Mouse (Mus musculus): ENCODE results near the gene Ube2d2b. TPM values are rescaled to one million over a fixed set of nuclear protein-coding genes. Genes with fewer than 3 reads are reported as not detected.

The Ube2d2b gene
- total RNA-seq (2021): not detected

DNA sequence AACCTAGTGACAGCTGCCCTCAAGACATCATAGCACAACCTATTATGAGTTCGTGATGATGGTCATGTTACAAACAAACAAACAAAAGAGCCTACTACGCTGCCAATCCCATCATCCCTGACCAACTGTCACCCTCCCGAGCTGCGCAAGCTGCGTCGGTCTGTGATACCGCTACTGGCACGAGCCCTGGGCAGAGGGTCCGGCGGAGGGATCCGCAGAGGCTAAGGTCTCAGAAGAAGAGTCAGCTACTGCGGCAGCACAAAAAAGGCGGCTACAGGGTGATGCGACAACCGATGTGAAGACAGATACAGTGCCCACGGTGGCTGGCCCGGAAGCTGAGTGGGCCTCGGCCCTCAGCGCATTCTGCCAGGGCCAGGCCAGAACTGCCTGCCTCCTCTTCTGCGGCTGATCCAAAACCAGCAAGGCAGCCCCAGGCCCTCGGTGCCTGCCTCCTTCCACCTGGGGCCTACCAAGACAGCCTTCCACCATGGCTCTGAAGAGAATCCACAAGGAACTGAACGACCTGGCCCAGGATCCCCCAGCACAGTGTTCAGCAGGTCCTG, at the start of gene Ube2d2b:
TSS of gene Ube2d2b (plus strand) at position 102 of the 563 bp plus-strand sequence.
- DNase-seq (ENCODE audit: extremely low spot score in 1 of 2, low spot score in 1 of 2): no peak

DNA sequence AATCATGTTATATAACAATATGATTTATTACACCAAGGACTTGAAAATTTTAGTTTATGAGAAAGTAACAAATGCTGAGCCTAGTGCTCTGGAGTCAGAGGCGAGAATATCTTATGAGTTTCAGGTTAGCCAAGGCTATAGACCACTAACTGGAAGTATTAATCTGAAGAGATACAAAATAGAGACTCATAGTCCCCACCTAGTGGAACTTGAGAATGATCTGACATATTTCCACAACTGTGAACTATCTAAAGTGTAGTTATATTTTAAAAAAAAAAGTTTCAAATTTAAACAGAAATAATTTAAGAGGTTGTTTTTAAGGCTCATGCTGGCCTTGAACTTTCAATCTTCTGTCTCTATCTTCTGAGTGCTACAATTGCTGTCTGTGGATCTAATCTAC, 47.5 kb upstream of the Ube2d2b start:
- no peak for DNase-seq (ENCODE audit: extremely low spot score in 1 of 2, low spot score in 1 of 2)

DNA sequence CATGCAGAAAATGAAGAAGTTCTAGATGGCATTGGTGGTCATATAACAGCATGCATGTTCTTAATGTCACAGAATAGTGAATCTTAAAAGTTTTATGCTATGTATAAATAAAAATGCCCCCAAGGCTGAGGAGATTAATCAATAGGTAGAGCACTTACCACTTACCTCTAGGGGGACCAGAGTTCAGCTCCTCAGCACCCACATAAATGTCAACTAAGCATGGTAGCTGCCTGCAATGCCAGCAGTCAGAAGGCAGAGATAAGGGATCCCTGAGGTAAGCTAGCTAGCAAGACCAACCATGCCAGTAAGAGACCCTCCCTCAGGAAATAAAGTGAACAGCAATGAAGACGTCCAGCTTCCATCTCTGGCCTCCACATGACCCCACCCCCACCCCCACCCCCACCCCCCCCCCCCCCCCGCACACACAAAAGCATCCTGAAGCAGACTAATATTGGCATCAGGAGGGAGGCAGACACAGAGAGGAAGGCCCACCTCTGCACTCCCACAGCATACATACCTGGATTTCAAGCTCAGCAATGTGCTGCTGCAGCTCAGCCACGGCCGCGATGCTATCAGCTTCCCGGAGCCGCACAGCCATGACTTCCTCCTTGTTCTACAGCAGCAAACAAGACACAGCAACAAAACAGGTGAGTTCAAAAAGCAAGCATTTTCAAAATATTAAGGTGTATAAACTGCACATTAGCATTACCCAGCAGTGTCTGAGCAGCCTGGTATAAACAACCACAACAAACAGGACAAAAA, 42.0 kb upstream of the Ube2d2b start:
- DNase-seq (ENCODE audit: extremely low spot score in 1 of 2, low spot score in 1 of 2): no peak

DNA sequence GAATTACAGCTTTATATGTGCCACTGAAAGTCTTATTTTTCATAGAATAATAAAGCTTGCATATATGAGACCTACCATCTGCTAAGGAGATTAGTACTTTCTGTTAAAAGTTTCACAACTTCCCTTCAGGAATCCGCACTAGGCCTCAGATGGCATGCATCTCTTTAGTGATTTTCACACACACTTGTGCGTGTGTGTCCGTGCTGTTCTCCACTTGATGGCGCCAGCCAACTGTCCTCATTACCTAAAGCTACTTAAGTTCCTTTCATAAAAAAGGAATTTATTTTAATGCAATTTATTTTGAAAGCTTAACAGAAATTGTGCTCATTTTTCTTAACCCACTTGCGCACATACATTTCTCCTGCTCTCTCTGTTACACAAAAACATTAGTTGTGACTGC, 40.4 kb upstream of the Ube2d2b start:
- peak in 1 of 2 experiments; percentile 9 for DNase-seq (ENCODE audit: extremely low spot score in 1 of 2, low spot score in 1 of 2)

DNA sequence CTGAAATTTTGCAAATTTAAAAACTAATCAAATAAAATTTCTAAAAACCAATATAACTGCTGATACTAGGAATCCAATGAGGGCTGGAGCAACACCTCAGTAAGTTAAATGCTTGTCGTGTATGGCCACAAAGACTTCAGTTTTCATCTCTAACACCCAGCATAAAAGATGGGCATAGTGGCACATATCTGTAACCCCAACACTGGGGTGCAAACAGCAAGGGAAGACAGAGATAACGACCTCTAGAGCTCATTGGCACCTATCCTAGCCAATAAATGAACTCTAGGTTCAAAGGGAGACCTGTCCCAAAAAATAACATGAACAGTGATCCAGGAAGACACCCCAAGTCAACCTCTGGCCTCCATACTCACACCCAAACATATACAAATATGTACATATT, 37.9 kb upstream of the Ube2d2b start:
- no peak for DNase-seq (ENCODE audit: extremely low spot score in 1 of 2, low spot score in 1 of 2)

DNA sequence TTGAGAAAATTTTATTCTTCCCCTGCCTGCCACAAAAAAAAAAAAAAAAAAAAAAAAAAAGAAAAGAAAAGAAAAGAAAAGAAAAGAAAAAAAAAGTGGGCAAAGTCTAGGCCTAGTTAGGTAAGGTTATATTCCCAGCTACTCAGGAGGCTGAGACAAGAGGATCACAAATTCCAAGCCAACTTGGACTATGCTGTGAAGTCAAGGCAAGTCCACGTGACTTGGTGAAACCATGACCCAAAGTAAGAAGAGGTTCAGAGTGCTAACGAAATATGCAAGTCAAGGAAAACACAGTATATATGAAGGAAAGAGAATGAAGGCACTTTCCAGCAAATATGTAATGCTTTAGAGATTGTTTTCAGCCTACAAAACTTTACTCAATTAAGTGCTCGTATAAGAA, 37.4 kb upstream of the Ube2d2b start:
- no peak for DNase-seq (ENCODE audit: extremely low spot score in 1 of 2, low spot score in 1 of 2)

DNA sequence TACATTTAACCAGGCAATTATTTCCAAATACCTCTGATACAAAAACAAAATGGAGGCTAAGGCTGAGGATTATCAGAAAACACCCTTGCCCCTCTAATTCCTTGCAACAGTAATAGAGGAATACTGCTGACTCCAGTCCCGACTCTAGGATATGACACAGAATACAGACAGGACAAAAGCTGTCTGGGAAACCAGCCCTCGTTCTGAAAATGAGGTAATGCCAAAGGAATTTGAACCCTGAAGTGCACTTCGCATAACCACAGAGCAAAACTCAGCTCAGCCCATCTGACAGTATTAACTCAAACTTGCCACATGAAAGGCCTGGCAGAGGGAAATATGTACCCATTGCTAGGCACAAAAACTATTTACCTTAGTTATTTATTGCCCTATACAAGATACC, 36.6 kb upstream of the Ube2d2b start:
- no peak for DNase-seq (ENCODE audit: extremely low spot score in 1 of 2, low spot score in 1 of 2)

DNA sequence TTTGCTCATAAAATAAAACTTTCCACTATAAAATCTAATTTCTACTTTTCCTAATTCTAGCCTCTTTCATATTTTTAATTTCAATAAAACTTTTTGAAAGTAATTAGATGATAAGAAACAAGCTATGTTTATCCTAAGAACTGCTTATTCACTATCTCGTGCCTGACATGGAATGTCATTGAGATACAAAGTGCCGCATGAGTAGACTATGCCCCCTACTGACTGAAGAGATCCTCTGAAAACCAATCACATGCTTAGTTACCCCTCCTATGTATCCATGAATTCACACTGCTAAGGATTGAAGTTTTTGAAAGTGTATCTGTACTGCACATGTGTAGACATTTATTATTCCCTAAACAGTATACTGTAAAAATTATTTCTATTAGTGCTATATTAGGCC, 36.0 kb upstream of the Ube2d2b start:
- DNase-seq (ENCODE audit: extremely low spot score in 1 of 2, low spot score in 1 of 2): no peak

DNA sequence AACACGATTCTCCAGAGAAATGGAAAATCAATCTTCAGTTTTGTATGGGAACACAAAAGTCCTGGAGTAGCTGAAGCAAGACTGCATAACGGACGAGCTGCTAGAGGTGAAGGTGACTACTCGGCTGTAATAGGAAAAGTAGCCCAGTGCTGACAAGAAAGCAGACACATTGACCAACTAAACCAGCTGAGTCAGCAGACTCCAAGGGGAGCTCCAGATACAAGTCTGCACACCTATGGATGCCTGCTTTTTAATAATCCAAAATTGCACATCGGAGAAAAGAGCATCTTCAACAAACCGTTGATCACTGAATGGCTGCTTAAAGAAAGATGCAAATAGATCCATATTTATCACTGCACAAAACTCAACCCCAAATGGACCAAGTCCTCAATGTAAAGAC, 31.6 kb upstream of the Ube2d2b start:
- DNase-seq (ENCODE audit: extremely low spot score in 1 of 2, low spot score in 1 of 2): no peak

DNA sequence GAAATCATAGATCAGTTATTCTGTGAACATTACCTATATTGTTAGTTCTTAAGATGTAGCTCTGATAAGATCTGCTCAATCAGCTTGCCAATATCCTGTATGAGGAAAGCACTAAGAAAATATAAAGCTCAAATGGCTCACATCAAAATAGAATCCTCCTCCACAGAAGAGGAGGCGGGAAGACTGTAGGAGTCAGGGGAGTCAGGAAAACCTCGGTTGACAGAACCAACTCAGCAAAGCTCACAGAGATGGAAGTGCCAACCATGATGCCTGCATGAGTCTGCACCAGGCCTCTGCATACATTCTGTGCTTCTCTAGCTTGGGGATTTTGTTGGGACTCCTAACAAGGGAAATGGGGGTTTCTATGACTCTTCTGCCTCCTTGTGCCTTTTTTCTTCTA, 28.7 kb upstream of the Ube2d2b start:
- DNase-seq (ENCODE audit: extremely low spot score in 1 of 2, low spot score in 1 of 2): no peak

DNA sequence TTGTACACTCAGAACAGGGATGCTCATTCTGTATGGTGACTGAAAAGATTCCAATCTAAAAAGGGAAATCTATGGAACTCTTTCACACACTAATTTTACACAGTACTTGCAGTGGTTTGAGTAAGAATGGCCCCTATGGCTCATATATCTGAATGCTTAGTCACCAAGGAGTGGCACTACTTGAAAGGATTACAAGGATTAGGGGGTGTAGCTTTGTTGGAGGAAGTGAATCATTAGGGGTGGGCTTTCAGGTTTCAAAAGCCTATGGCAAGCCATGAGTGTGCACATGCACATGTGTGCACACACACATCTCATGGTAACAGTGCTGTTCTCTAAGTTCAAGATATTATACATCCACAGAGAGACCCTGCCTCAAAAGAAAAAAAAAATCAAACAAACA, 27.3 kb upstream of the Ube2d2b start:
- DNase-seq (ENCODE audit: extremely low spot score in 1 of 2, low spot score in 1 of 2): no peak

DNA sequence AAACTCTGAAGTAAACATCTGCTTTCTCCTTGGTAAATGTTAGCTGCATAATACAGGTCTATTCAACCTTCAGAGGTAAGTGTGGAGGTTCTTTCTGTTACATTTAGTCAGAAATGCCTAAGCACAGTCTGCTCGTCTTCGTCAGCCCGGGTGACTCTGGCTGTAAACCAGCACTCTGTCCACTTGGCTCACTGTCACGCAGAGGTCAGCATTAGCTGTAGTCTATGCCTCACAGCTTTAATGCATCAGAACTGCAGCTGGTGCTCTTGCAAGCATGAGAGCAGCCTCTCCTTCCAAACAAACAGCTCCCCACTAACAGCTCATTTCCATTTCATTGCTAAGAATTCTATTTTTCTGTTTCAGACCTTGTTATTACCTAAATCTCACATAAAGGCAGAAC, 22.4 kb upstream of the Ube2d2b start:
- DNase-seq (ENCODE audit: extremely low spot score in 1 of 2, low spot score in 1 of 2): no peak

DNA sequence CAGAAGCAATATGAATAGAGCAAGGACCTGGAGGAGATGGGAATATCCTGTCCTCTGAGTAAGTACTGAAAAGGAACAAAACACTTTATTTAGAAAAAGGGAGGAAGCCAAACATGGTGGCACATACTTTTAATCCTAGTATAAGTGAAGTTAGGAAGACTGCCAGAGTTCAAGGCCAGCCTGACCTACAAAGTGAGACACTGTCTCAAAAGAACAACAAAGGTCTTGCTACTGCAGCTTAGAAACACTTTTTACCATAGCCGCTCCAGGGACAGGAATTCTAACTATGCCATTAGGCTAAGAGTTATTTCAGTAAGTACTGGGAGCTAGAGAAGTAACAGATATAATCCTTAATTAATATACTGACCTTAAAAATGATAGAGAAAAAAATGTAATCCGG, 15.2 kb upstream of the Ube2d2b start:
- DNase-seq (ENCODE audit: extremely low spot score in 1 of 2, low spot score in 1 of 2): no peak

DNA sequence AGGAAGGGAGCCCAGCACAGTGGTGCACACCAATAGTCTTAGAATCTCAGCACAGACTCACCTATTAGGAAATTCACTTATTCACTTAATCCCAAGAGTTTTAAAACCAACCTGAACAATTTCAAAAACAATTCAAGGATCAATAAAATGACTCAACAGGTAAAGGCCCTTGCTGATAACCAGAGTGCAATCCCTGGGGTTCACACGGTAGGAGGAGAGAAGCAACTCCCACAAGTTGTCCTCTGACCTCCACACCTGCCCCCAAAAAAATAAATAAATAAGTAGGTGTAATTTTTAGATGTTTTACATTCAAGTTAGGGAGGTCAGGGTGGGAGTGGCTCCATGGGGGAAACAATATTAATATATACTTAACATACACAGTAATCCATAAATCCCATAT, 7.4 kb upstream of the Ube2d2b start:
- DNase-seq (ENCODE audit: extremely low spot score in 1 of 2, low spot score in 1 of 2): no peak

DNA sequence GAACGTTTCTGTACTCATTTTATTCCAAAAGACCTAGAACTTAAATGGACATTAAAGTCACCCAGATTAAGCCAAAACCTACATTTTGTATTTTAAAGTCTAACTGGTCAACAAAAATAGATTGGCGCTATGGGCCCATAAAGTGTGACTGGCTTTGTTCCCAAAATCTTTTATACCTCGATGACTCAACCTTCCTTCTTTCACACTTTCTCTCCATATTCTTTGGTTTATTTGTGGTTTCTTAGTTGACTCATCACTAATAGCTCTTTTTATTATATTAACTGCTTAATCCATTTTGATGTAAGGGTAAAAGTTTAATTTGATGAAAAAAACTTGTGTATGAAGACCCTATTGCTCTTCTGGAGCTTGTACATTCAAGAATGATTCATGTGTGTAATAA, 1.5 kb downstream of the Ube2d2b start:
- no peak for DNase-seq (ENCODE audit: extremely low spot score in 1 of 2, low spot score in 1 of 2)

DNA sequence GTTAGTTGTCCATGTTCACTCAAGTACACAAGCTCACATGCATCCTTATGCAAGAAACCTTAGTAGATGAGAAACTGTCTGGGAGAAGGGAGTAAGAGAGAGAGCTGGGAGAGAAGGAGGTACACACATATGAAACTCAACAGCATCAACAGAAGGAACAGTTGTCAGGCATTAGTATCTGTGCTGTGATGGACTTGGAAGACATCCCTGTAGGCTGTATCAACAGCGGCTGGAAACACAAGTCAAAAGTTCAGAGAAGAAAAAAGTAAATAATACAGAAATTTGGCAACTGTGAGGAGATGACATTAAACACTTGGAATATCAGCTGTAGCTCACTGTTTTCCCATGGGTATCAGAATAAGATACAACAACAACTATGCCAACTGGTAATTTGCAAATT, 4.4 kb downstream of the Ube2d2b start:
- DNase-seq (ENCODE audit: extremely low spot score in 1 of 2, low spot score in 1 of 2): no peak

DNA sequence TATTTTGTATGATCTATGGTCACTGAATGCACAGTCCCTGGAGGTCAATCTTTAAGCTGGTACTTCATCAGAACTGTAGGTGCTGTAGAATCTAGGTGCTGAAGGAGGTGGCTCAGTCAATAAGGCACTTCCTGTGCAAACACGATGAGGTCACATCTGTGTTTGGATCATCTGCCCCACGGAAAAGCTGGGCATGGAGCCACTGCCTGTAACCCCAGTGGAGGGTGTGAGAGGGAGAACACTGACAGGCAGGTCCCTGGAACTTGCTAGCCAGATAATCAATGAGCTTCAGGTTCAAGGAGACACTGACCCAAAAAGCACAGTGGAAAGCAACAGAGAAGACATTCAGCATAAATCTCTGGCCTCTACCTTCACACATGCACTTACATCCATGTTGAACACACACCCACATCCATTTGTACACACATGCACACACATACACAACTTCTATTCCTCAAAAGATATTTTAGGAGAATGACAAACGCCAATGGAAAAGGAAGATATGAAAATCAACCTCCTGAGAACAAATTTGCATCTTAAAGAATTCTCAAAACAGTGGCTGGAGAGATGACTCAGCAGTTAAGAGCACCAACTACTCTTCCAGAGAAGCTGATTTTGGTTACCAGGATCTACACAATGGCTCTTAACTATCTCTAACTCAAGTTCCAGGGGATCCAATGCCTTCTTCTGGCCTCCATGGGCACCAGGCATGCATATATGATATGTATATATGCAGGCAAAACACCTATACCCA, 9.2 kb downstream of the Ube2d2b start:
- DNase-seq (ENCODE audit: extremely low spot score in 1 of 2, low spot score in 1 of 2): no peak

DNA sequence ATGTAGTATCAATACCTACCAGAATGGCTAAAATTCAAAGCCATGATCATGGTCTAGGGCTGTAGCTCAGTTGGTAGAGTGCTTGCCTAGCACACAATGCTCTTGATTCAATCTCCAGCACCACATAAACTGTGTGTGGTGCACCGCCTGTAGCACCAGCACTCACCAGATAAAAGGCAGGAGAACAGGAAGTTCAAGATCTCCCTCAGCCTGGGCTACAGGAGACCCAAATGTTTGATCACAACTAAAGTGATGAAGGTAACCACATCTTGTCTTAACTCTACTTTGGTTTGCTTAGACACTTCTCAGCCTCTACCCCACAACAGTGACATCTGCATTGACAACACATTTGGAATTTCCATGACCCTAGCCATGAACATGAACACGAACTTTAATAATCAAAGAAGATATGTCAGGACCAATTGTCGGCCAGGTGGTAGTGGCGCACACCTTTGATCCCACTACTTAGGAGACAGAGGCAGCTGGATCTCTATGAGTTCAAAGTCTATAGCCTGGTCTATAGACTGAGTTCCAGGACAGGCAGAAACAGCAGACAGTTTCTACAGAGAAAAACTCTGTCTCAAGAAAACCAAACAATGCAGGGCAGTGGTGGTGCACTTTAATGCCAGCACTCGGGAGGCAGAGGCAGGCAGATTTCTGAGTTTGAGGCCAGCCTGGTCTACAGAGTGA, 10.8 kb downstream of the Ube2d2b start:
- DNase-seq (ENCODE audit: extremely low spot score in 1 of 2, low spot score in 1 of 2): no peak

DNA sequence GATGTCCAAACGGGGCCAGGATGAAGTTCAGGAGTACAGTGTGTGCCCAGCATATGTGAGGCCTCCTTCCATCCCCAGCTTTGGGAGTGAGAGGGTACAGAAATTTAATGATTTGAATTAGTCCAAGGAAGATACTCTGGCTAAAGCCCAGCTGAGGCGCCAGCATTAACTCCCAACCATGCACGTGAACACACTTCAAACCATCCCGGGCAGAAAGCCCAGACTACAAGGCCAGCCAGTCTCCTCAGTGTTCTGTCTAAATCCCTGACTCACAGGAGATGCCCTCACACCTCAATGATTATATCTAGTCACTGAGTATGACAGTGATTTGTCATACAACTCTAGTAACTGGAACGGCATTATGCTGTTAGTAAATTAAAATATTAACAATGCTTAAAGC, 17.4 kb downstream of the Ube2d2b start:
- no peak for DNase-seq (ENCODE audit: extremely low spot score in 1 of 2, low spot score in 1 of 2)

DNA sequence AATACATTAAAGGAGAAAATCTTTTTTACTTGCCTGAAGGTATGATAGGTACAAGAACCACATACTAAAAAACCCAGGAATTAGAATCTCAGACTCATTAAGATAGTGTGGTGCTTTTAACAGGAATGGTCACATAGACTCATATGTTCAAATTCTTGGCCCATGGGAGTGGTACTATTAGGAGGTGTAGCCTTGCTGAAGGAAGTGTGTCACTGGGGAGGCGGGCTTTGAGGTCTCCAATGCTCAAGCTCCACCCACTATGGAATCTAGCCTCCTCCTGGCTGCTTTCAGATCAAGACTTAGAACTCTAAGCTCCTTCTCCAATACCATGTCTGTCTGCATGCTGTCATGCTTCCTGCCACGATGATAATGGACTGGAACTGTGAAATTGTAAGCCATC, 17.9 kb downstream of the Ube2d2b start:
- DNase-seq (ENCODE audit: extremely low spot score in 1 of 2, low spot score in 1 of 2): no peak

DNA sequence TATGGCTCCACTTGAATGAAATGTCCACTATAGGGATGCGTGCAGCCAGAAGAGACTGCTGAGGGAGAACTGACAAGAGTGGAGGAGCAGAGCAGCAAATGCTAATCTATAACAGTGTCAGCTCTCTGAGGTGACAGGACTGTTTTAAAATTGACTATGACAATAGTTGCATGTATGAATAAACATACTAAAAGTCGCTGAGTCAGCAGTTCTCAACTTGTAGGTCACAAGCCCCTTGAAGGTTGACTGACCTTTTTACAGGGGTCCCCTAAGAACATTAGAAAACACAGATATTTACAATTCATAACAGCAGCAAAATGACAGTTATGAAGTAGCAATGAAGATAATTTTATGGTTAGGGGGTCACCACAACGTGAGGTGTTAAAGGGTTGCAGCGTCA, 19.1 kb downstream of the Ube2d2b start:
- no peak for DNase-seq (ENCODE audit: extremely low spot score in 1 of 2, low spot score in 1 of 2)

Measured in layer of hippocampus, postnatal 25 days (tissue).